Mouse (Mus musculus): ENCODE data around the gene Slc8a2. TPM values are rescaled to one million over a fixed set of nuclear protein-coding genes. Genes with fewer than 3 reads are reported as not detected.
A peak's percentile ranks its signal among the peaks of the same experiment; 100 is the strongest.

Slc8a2 gene
- total and polyA plus RNA-seq, 2 experiments from 2014 or later: 1.1 to 76.0 TPM

DNA sequence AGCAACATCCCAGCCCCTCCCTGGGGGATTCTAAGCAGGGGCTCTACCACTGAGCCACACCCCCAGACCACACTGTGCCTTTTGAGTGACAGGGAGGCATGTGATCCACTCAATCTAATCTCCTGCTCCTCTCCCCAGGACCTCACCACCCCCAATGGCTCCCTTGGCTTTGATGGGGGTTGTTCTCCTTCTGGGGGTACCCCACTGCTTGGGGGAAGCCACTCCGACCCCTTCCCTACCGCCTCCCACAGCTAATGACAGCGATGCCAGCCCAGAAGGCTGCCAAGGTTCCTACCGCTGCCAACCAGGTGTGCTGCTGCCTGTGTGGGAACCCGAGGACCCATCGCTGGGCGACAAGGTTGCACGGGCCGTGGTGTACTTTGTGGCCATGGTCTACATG, 4.1 kb downstream of the Slc8a2 start:
- H3K4me3 ChIP-seq (ENCODE audit: low read depth, low read length): no peak overlapping the region
- H3K36me3 ChIP-seq (ENCODE audit: insufficient read depth, low read length): peaks cover 7% of the 10 kb centered on the region; the same call in 1 of the 2 replicates
- no peak for TF ChIP-seq CTCF (IDR thresholded peaks at IDR 0.05)
- H3K4me1 ChIP-seq (ENCODE audit: insufficient read depth, low read length): peaks cover 13% of the 10 kb centered on the region
- H3K4me2 ChIP-seq (ENCODE audit: low read depth, low read length, poor library complexity, severe bottlenecking): no peak overlapping the region
- H3K27me3 ChIP-seq (ENCODE audit: insufficient read depth, low read length): no peaks in the 10 kb centered on the region
- DNase-seq (ENCODE audit: low spot score) (no peak), ATAC-seq (ENCODE audit: low FRiP score) (no peak)
- no peak overlapping the region for H3K9ac ChIP-seq (replicated peaks; ENCODE audit: low read length, poor library complexity, severe bottlenecking)
- no peaks in the 10 kb centered on the region for H3K9me3 ChIP-seq (ENCODE audit: low read length)
- 92% methylated on average over 9 of the region's 9 CpGs for WGBS
- H3K27ac ChIP-seq (ENCODE audit: low read depth, low read length): no peak overlapping the region

DNA sequence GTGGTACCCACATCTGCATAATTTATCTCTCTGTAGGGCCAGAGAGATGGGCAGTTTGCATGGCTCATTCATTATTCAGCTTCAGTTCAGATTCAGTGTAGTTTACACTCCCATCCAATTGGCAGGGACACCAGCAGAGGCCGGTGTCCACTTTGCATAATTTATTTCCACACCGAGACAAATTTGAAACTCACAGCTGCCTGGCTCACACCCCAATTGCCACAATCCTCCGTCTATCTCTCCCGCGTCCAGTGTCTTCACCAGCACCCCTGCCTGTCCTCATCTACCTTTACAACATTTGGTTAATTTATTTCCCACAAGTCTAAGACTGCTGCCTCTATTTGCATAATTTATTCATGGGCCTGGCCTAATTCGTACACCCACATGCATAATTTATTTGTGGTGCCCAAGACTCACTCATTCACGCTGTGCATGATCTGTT, 5.3 kb downstream of the Slc8a2 start:
- DNase-seq (ENCODE audit: low spot score): peak; percentile 57
- Histone ChIP-seq H3K27me3 (ENCODE audit: insufficient read depth, low read length) (no peaks in the 10 kb centered on the region), H3K9me3 (ENCODE audit: low read length) (no peaks in the 10 kb centered on the region), H3K27ac (ENCODE audit: low read depth, low read length) (no peak overlapping the region), H3K9ac (replicated peaks; ENCODE audit: low read length, poor library complexity, severe bottlenecking) (no peak overlapping the region), H3K4me1 (ENCODE audit: insufficient read depth, low read length) (peaks cover 5% of the 10 kb centered on the region; the same call in 1 of the 2 replicates), H3K4me2 (ENCODE audit: low read depth, low read length, poor library complexity, severe bottlenecking) (no peak overlapping the region), H3K36me3 (ENCODE audit: insufficient read depth, low read length) (peaks cover 11% of the 10 kb centered on the region), H3K4me3 (ENCODE audit: low read depth, low read length) (no peak overlapping the region)
- ATAC-seq (ENCODE audit: low FRiP score): 0 out of 2 replicates have a peak, but pooled peaks have one; percentile 5
- 15% methylated on average over 7 of the region's 7 CpGs for WGBS
- no peak for TF ChIP-seq CTCF (IDR thresholded peaks at IDR 0.05)

DNA sequence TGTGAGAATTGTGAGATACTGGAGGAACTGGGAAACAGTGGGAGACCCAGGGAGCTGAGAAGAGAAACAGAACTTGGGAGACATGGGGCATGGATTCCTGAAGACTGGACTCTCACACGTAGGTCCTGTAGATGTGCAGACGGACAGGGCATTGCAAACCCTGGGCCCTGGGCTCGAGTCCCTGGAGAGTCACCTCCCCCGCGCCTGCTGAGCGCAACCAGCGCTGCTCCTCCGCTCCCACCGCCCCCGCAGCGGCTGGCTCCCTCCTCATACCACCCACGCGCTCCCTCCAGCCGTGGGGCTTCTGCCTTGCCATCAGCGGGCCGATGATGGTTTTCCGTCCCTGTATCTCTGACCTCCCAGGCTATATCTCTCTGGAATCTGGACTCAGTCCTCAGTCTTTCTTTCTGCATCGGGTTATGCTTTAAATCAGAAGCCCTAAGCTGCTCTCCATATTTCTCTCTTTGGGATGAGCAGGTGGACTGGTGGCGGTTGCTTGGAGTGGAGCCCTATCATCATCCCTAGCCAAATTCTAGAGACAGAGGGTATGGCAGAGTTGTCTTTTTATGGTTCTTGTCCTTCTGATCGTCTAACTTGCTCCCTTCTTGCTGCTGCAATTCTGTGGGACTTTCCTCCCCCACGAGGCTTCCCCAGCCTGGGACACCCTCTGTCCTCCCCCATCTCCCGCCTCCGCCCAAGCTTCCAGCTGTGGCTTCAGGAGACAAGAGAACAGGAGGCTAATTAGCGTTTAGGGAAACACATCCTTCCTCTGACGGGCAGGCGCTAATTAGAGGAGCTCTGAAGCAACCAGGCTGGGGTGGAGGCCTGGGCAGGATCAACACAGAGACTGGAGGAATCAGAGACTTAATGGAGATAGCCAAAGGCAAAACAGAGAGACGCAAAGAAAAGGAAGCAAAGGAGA, 17.1 kb downstream of the Slc8a2 start:
- Histone ChIP-seq H3K4me1 (ENCODE audit: insufficient read depth, low read length) (no peaks in the 10 kb centered on the region), H3K27me3 (ENCODE audit: insufficient read depth, low read length) (no peaks in the 10 kb centered on the region), H3K4me2 (ENCODE audit: low read depth, low read length, poor library complexity, severe bottlenecking) (no peak overlapping the region), H3K36me3 (ENCODE audit: insufficient read depth, low read length) (peaks cover 14% of the 10 kb centered on the region), H3K4me3 (ENCODE audit: low read depth, low read length) (no peak overlapping the region), H3K9ac (replicated peaks; ENCODE audit: low read length, poor library complexity, severe bottlenecking) (no peak overlapping the region), H3K9me3 (ENCODE audit: low read length) (no peaks in the 10 kb centered on the region), H3K27ac (ENCODE audit: low read depth, low read length) (no peak overlapping the region)
- 43% methylated on average over 25 of the region's 27 CpGs for WGBS
- ATAC-seq (ENCODE audit: low FRiP score) (no peak), DNase-seq (ENCODE audit: low spot score) (no peak)
- no peak for TF ChIP-seq CTCF (IDR thresholded peaks at IDR 0.05)

DNA sequence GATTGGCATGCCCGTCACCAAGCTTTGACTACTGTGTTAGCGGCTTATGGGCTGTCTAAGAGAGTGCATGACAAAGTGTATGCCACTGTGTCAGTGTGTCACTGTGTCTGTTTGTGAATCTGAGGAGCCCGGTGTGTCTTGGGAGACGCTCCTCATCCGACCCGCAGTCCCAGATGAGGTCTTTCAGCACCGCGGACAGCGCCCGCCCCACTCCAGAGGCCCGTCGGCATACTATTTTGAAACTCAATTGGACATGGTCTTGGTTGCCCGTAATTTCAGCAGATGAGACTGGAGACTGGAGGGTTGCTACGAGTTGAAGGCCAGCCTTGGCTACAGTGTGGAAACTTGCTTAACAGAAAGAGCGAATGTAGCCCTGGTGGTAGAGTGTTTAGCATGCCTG, 18.0 kb downstream of the Slc8a2 start:
- ATAC-seq (ENCODE audit: low FRiP score) (no peak), DNase-seq (ENCODE audit: low spot score) (no peak)
- no peaks in the 10 kb centered on the region for H3K4me1 ChIP-seq (ENCODE audit: insufficient read depth, low read length)
- H3K9me3 ChIP-seq (ENCODE audit: low read length): no peaks in the 10 kb centered on the region
- 22% methylated on average over 15 of the region's 15 CpGs for WGBS
- no peak for TF ChIP-seq CTCF (IDR thresholded peaks at IDR 0.05)
- no peak overlapping the region for H3K9ac ChIP-seq (replicated peaks; ENCODE audit: low read length, poor library complexity, severe bottlenecking)
- no peak overlapping the region for H3K4me3 ChIP-seq (ENCODE audit: low read depth, low read length)
- no peaks in the 10 kb centered on the region for H3K27me3 ChIP-seq (ENCODE audit: insufficient read depth, low read length)
- no peak overlapping the region for H3K27ac ChIP-seq (ENCODE audit: low read depth, low read length)
- H3K4me2 ChIP-seq (ENCODE audit: low read depth, low read length, poor library complexity, severe bottlenecking): no peak overlapping the region
- H3K36me3 ChIP-seq (ENCODE audit: insufficient read depth, low read length): peaks cover 19% of the 10 kb centered on the region

DNA sequence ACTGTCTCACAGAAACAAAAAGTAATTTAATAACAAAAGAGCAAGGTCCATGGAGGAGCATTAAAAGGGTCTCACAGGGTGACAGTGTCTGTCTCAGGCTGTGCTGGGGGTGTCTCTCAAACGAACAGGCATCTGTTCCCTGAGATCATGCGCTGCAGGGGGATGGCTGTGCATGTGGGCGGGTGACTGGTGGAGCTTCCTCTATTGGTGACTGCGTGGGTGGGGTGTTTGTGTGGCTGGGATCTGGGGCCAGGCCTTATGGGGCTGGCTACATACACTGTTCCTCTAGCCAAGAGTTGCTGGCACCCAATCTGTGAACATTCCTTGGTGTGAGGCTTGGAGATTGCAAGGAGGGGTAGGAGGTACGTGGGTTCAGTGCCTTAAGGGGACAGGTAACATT, 19.6 kb downstream of the Slc8a2 start:
- ATAC-seq (ENCODE audit: low FRiP score): no peak
- H3K9me3 ChIP-seq (ENCODE audit: low read length): no peaks in the 10 kb centered on the region
- H3K27ac ChIP-seq (ENCODE audit: low read depth, low read length): no peak overlapping the region
- no peak for TF ChIP-seq CTCF (IDR thresholded peaks at IDR 0.05)
- 61% methylated on average over 5 of the region's 5 CpGs for WGBS
- H3K4me2 ChIP-seq (ENCODE audit: low read depth, low read length, poor library complexity, severe bottlenecking): no peak overlapping the region
- no peaks in the 10 kb centered on the region for H3K27me3 ChIP-seq (ENCODE audit: insufficient read depth, low read length)
- DNase-seq (ENCODE audit: low spot score): no peak
- H3K4me1 ChIP-seq (ENCODE audit: insufficient read depth, low read length): no peaks in the 10 kb centered on the region
- H3K36me3 ChIP-seq (ENCODE audit: insufficient read depth, low read length): peaks cover 19% of the 10 kb centered on the region
- no peak overlapping the region for H3K4me3 ChIP-seq (ENCODE audit: low read depth, low read length)
- H3K9ac ChIP-seq (replicated peaks; ENCODE audit: low read length, poor library complexity, severe bottlenecking): no peak overlapping the region
